Mouse (Mus musculus) adrenal gland, postnatal 4 days (tissue): ENCODE results near the gene Myct1. TPM values are rescaled to one million over a fixed set of nuclear protein-coding genes. Genes with fewer than 3 reads are reported as not detected.

ENCODE experiments used
- DNase-seq, 2 experiments: peaks; one replicate each; pipeline ENCODE4 v3.0.0; 2021 to 2022; ENCODE audit warnings: low spot score in 2 of 2, mixed read lengths in 2 of 2
- long read RNA-seq, 2 experiments: library from polyadenylated mRNA; stranded (forward); transcript quantifications; one replicate each; pipeline ENCODE4 v2.0.0; 2021
- total RNA-seq, 2 experiments: library from RNA; stranded (reverse); gene quantifications; 2 replicates each; pipeline ENCODE4 v1.2.3; 2021

Gene Myct1
- total RNA-seq: 1 to 10 TPM; 7.2 to 8.4 TPM
- long read RNA-seq, experiment 1, partial matches to known transcripts: 0 of 3 reads
- long read RNA-seq, experiment 1, other reads (novel, unspliced or antisense): 0 of 3 reads
- long read RNA-seq, experiment 2, partial matches to known transcripts: 0 of 1 reads
- long read RNA-seq, experiment 2, other reads (novel, unspliced or antisense): 0 of 1 reads

DNA sequence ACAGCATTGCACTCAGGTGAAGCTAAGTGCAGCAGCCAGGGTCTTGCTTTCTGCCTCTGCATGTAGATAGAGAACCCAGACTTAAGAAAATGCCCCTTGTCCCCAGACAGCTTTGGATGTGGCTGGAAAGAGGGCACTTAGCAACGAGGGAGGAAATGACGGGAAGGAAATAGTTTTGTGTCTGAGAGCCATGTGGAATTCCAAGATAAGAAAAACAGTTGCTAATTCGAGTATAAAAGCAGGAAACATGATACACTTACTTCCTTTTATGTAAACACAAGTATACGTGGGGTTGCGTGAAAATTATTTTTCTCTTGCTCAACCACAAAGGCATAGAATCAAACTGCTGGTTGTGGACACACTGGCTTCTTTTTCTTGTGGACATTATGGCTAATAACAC lies at the start of gene Myct1:
Gene Myct1 (plus strand): TSS at position 312 of the 400 bp plus-strand sequence.
- DNase-seq: no peak

DNA sequence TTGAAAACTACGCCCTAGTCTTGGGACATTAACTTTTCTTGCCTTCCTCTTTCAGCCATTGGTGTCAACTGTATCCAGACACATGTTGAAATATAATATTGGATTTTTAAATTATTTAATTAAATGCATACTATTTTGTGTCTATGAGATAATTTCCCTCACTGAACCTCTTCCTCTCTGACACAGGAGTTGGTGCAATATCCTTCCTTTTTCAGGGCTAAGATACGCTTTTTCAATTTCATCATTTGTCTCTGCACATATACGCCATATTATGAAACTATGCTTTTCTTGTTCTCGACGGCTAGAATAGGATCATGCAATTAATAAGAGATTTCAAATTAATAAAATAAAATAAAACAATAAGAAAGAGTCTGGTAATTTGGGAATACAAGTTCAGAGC lies 47.1 kb upstream of the Myct1 start:
- DNase-seq: no peak

DNA sequence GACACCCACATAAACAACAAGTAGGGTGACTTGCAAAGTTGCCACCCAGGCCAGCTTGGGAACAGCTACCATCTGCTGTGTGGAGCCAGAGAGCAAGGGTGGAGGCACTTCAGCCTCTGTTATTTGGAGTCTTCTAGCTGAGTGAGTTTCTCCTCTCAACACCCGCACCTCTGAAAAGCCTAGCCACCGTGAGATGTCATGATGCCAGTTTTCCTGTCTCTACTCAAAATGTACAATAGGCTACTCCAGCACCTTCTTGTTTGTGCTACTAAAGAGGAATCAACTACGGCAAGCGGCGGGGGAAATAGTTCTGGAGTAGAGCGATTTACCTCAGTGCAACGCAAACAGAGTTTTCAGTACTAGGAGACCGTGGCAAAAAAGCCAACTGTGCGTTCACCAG lies 45.8 kb upstream of the Myct1 start:
- DNase-seq: no peak

DNA sequence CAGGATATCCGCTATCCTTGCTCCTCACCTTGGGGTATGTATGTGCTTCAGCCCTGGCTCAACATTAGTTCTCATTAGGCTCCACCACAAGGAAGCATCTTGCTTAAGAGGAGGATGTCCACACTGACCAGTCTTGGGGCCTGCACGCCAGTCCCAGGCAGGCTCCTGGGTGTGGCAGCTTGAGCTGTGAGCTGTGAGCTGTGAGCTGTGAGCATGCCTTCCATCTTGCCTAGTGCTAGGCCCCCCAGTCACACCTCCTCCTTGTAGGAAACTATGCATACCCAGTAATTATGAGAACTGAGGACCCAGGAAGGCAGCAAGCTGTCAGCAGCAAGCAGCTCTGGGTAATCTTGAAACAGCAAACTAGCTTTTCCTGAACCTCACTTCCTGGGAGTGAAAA lies 44.9 kb upstream of the Myct1 start:
- no peak for DNase-seq

DNA sequence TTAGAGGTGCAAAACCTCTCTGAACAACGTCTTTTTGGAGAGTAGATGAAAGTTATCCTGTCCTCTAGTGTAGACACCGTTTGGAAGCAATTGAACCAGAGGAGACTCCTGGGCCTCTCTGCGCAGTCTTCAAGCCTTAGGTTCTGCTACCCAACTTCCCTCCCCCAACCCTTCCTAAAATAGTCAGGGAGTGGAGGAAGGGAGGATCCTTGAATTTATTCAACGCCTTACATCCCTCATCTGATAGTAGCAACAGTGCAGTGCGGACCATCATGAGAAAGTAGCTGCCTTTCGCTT lies 43.8 kb upstream of the Myct1 start:
- DNase-seq: no peak

DNA sequence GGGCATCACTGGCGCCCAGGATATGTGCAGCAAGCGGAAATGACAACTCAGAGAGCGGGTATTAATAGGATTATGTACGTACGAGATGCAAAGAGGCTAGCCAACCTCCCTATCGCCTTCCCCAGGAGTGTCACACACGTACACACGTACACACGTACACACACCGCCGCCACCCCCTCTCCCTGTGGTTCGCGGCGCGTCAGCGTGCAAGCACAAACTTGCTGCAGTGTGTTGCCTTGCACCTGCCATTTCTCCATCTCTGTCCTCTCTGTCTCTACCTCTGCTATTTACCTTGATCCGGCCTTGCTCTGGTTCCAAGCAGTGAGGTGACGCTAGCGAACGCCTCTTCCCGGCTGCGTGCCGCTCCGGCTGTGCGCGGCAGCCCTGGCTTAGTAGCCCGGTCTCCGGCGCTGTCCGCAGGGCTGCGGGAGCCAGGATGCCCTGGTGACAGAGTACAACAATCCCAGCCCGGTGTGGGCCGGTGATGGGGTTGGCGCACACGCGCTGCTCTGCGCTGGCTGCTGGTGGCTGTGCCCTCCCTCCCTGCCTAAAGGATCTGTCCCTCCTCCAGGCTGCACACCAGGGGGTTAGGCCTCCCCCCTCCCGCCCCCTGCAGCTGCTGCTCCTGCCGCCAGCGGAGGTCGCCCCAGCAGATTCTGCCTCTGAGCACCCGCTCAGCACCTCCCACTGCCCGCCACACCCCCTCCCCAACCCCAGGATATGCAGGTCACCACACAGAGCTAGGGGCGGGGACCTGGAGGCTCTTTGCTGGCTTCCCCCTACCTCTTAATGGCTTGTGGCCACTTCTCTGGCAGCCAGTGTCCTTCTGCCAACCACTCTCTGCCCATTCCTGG lies 43.2 kb upstream of the Myct1 start:
- DNase-seq: no peak

DNA sequence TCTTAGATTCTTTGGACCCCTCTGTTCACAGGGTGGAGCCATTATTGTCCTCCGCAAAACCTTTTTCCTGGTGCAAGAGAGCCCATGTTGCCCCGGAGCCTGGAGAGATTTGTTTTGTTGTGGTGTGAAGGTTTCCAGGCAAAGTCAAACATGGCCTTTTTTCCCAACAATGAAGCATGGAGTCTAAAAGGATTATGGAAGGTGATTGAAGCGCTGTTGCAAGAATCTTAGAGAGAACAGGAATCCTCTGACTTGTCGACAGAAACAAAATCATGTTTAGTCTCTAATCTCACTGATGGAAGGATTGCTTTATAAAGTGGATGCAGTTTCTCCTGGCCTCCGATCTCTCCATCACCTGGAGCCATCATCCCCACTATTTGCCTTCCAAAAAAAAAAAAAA lies 42.2 kb upstream of the Myct1 start, which contains the start of gene Syne1:
Gene Syne1 (minus strand): TSS at position 101 of the 400 bp plus-strand sequence.
- no peak for DNase-seq

DNA sequence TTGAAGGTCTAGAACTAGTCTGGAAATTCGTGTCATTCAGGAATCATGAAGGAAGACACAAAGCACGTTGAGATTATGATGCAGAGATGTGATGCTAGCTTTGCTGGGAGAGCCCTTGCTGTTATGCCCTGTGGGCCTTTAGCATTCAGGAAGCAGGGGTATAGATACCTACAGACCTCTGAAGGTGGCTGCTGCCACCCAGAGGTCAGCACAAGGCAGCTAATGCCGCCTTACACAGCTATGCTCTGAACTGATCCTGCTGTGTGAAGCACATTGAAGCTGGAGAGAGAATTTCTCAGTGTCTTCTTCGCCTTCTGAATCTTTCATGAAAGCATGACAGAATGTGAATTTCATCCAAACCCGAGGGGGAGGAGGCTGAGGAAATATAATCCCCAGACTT lies 38.6 kb upstream of the Myct1 start:
- DNase-seq: no peak

DNA sequence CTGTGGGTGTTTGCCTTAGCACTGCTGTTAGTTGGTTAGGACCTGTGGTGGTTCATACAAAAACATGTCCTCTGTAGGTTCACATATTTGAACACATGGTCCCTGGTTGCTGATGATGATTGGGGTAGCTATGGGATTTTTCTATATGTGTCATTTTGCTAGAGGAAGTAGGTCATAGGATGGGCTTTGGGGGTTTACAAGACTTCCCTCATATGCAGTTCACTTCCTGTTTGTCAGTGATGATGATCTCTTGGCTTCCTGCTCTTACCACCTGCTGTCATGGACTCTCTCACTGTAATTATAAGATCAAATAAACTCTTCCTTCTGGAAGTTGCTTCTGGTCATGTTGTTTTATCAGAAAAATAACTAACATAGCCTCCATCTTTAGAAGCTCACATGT lies 34.8 kb upstream of the Myct1 start:
- no peak for DNase-seq

DNA sequence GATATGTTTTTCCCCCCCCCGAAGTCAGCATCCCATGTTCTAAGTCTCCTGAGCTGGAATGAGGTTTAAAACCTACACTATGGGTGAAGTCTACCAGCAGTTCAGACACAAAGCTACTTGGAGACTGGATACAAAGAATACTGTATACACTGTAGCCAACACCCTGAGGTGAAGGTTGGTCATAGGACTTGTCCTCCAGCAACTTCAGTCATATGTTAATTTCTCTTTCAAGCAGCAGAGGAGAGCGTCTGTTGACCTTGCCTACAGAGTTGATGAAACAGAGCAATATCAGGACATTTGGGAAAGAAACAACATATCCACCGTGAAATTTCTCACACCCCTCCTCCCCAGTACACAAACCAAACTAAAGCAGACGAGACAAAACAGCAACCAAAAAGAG lies 33.0 kb upstream of the Myct1 start:
- no peak for DNase-seq

DNA sequence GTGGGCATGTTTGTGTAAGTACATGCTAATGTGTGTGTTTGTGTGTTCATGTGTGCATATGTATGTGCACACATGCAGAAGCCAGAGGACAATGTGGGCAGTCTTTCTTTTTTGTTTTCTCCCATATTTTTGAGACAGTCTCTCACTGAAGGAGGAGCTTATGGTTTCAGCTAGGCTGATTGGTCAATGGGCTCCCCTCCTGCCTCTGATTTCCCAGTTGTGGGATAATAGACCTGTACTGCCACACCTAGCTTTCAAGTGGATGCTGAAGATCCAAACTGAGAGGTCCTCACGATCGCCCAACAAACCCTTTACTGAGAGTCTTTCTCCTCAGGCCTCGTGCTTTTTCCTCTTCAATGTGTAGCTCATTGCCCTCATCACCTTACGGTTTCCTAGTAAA lies 31.9 kb upstream of the Myct1 start:
- no peak for DNase-seq

DNA sequence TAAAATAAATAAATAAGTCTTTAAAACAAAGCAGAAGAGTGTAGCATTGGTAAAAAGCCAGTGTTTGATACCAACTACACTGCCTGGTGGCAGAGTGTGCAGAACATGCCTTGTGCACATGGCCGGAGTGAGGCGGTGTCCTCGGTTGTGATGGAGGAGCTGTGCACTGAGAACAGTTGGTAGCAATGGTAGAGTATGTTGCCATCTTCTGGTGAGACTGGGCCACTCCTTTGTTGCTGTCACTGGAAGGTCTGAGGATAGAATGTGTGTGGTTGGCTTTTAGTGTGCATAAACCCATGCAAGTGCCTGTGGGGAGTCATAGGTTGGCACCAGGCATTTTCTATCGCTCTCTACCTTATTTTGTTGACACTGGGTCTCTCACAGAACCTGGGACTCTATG lies 24.6 kb upstream of the Myct1 start:
- DNase-seq: no peak

DNA sequence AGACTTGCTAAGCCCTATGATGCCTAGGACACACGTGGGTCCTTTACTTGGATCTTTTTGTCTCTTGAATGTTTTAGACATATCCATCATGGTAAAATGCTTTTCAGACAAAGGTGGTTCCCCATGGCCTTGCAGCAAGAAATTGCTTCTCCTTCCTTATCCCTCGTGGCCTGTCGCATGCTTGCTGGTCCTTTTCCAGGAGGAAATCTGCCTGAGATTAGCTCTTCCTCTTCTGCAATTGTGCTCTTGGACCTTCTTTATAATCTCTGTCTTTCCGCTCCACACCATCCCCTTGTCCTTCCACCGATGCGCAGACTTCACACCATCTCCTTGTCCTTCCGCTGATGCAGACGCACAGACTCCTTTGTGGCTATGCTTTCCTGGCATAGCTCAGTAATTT lies 23.5 kb upstream of the Myct1 start:
- no peak for DNase-seq

DNA sequence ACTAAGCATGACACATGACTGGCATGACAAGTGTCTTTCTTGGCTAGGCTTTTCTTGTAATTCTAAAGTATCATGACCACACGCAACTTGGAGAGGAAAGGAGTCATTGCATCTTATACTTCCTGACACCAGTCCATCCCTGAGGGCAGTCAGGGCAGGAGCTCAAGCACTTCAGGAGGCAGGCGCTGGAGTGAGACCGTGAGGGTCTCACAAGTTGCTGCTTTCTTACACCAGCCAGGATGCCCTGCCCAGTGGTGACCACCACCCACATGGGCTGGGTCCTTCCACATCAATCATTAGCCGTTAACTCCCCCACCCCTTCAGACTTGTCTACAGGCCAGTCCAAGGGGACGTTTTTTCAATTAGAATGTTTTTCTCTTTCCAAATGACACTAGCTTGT lies 22.2 kb upstream of the Myct1 start:
- DNase-seq: no peak

DNA sequence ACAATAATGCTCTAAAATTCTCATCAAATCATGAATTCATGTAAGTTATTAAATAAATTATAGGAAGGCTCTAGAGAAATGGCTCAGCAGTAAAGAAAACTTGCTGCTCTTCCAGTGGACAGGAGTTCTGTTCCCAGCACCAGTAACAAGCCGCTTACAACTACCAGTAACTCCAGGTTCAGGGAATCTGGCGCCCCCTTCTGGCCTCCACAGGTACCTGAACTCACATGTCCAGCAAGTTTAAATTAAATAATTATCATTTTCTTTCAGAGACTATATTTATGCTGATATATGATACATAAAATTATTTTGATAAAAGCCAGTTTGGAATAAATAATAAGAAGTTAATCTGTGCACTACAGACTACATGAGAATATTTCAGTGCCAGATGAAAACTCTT lies 20.2 kb upstream of the Myct1 start:
- no peak for DNase-seq

DNA sequence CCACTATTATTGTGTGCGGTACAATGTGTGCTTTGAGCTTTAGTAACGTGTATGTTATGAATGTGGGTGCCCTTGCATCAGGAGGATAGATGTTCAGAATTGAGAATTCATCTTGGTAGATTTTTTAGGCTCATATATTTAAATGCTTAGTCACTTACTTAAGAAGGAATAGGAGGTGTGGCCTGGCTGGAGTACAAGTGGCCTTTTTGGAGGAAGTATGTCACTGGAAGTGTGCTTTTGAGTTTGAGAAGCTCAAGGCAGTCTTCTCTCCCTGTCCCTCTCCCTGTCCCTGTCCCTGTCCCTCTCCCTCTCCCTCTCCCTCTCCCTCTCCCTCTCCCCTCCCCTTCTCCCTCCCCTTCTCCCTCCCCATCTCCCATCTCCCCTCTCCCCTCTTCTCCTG lies 2.5 kb upstream of the Myct1 start:
- no peak for DNase-seq

DNA sequence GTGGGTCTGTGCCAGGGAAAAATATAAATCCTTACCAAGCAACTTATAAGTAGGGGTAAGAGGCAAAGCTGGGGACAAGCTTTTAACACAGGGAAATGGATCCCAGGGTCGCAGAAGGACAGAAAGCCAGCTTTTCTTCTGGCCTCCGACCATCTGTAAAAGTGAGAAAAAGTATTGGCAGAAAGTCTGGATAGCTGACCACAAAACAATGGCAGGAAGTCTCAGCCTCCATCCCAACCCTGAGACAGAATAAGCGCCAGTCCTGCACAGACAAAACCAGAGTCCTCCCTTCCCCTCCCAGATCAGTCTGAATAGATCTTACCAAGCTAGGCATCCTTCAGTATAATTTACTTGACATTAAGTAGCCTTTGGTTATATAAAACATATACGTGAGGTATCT lies 1.6 kb upstream of the Myct1 start:
- no peak for DNase-seq

DNA sequence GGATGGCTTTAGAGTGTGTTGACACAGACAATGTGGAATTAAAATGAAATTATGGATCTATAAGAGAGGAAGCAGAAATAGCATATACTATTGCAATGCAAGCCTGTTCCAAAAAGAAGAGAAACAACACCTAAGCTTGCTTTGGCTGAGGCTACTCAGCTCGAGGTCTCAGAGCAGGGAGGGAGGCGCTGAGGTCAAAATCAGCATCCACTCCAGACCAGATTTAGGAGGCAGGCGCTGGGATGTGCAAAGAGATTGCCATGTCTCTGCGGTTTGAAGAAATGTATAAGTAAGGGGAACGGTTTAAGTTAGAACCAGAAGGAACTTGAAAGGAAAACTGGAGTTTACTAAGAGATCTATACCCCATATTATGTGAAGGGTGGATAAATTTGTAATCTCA lies 882 bp downstream of the Myct1 start:
- DNase-seq: no peak

DNA sequence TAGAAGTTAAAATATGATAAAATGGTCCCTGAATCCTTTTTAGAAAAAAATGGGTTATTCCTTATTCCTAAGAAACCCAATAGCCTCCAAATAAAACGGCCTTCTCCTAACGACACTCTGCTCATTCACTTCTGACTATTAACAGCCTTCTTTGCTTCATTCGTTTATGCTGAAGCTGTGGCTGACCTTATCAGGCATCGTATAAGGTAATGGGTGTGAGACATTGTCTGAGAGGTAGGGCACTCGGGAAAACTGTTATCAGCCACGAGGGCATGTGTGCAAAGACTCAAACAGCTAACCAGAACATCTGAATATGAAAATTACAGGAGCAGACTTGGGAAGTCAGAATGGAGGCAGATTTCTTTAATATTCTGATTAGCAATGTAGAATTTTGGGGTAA lies 3.0 kb downstream of the Myct1 start:
- DNase-seq: no peak

DNA sequence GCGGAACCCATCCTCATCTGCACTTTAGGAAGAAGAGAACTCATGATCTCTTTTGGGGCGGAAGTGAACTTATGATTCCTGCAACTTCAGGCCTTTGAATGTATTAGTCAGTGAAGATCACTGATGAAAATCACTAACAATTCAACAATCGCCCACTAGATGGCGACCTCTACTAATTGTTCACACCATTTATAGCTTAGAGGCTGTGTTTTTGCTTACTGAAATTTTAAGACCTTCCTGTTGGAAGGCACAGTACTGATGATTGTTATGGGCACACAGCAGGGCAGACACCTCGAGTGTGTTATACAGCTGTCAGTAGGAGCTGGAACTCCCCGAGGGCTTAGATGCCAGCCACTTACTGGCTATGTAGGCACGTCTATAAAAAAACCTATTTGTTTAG lies 6.5 kb downstream of the Myct1 start:
- no peak for DNase-seq

DNA sequence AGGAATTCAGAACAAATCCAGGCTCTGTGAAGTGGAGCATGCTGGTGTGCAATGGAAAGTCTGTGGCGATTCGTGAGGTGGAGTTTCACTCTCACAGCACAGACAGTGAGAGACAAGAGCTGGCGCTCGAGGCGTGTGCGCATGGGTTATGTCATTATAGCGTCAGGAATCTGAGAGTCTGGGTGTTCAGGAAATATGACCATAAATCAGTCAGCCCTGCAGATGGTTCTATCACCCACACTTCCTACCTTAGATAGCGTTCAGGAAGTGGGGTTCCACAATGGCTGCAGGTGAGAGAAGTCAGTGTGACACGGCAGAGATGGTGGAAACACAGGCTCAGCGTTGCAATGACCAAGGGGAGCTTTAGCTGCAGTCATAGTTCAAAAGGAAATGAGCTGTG lies 9.9 kb downstream of the Myct1 start:
- no peak for DNase-seq

DNA sequence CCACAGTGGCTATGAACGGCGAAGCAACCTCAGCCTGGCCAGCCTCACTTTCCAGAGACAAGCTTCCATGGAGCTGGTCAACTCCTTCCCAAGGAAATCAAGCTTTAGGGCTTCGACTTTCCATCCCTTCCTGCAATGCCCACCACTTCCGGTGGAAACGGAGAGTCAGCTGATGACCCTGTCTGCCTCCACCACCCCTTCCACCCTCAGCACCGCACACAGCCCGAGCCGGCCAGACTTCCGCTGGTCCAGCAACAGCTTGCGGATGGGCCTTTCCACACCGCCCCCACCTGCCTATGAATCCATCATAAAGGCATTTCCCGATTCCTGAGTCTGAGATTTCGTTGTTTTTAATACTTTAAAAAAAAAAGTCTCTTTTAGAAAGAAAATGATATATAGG lies 10.8 kb downstream of the Myct1 start:
- DNase-seq: no peak

DNA sequence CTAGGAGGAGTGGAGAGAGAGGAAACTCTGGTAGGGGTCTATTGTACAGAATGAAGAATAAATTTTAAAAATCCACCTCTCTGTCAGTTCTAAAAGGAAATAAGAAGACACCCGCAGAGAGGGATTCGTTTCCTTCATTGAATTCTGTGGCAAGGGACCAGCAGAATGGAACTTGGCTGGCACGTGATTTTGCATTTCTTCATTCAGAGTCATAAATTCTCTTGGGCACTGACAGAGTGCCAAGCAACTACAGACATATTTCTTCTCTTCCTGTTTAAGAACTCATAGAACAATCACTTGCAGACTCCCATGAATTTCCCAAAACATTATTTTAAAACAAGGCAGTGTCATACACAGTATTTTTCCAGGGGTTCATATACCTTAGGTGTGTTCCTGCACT lies 15.3 kb downstream of the Myct1 start:
- DNase-seq: no peak
